Mouse (Mus musculus) thymus, adult 2 months (tissue): ENCODE data around the gene Hnrnpl.

Source experiments
- CTCF ChIP-seq: fragments of 200-500 bp; IDR thresholded peaks from 2 replicates; pipeline ENCODE4 v1.5.1; 2012; ENCODE audit warnings: mild to moderate bottlenecking, control low read depth, low read length, moderate library complexity, borderline replicate concordance; ENCODE audit not compliant: control insufficient read depth, poor library complexity, insufficient read depth; ENCODE audit errors: extremely low read depth
- POLR2A ChIP-seq: fragments of 200-500 bp; IDR thresholded peaks from 2 replicates; pipeline ENCODE4 v1.6.1; 2012; ENCODE audit warnings: mild to moderate bottlenecking, low read length, control low read depth, moderate library complexity; ENCODE audit not compliant: control insufficient read depth, poor library complexity, insufficient read depth; ENCODE audit errors: extremely low read depth

- TF ChIP-seq CTCF (no peak), POLR2A (no peak)
Observed at GRCm38 (mm10) chr7:28815230-28815629, 6.9 kb downstream of the Hnrnpl start.
